Mouse (Mus musculus) kidney, postnatal 0 days (tissue): ENCODE data around the gene Sfr1. TPM values are rescaled to one million over a fixed set of nuclear protein-coding genes. Genes with fewer than 3 reads are reported as not detected.

Experiments used
- ATAC-seq: fragments of 200-750 bp; cut with Nextera tagmentation; replicated peaks from 2 replicates; pipeline ENCODE4 v1.8.0; 2017; ENCODE audit warnings: low read depth, moderate number of reproducible peaks, moderate TSS enrichment, moderate library complexity; ENCODE audit not compliant: low FRiP score
- DNase-seq: peaks from one replicate; pipeline ENCODE4 v3.0.0-alpha.2; 2016; ENCODE audit warnings: low spot score
- H3K27ac ChIP-seq: fragments of 300-500 bp; sonication (generic); 2 replicates; pipeline ENCODE4 v1.5.1; 2014; ENCODE audit warnings: mild to moderate bottlenecking
- H3K27me3 ChIP-seq: fragments of 300-500 bp; sonication (generic); 2 replicates; pipeline ENCODE4 v1.6.1; 2014; ENCODE audit warnings: low read length, mixed read lengths; ENCODE audit not compliant: insufficient read depth
- H3K36me3 ChIP-seq: fragments of 300-500 bp; sonication (generic); 2 replicates; pipeline ENCODE4 v1.6.1; 2014; ENCODE audit warnings: low read length, mixed read lengths; ENCODE audit not compliant: insufficient read depth
- H3K4me1 ChIP-seq: fragments of 300-500 bp; sonication (generic); replicated peaks from 2 replicates; pipeline ENCODE4 v1.6.1; 2014; ENCODE audit warnings: antibody characterized with exemption, low read length, mixed read lengths; ENCODE audit not compliant: insufficient read depth
- H3K4me2 ChIP-seq: fragments of 300-500 bp; sonication (generic); 2 replicates; pipeline ENCODE4 v1.6.1; 2014; ENCODE audit warnings: mild to moderate bottlenecking, low read length, moderate library complexity, mixed read lengths
- H3K4me3 ChIP-seq: fragments of 300-500 bp; sonication (generic); replicated peaks from 2 replicates; pipeline ENCODE4 v1.5.1; 2014; ENCODE audit warnings: low read depth, low read length
- H3K9ac ChIP-seq: fragments of 300-500 bp; sonication (generic); 2 replicates; pipeline ENCODE4 v1.6.1; 2014; ENCODE audit warnings: low read depth, low read length
- H3K9me3 ChIP-seq: fragments of 300-500 bp; sonication (generic); replicated peaks from 2 replicates; pipeline ENCODE4 v1.6.1; 2016; ENCODE audit warnings: low read length, inconsistent platforms, mixed read lengths
- CTCF ChIP-seq: IDR thresholded peaks from 2 replicates; pipeline ENCODE4 v1.5.1; 2016; ENCODE audit warnings: antibody characterized with exemption, low read depth, mild to moderate bottlenecking, moderate library complexity
- WGBS: fragments of 180-500 bp; shearing (Covaris S2); extraction: QIAGEN DNeasy Blood & Tissue Kit; methylation state at CpG from one replicate; pipeline ENCODE4 v1.1.7; 2014; 5-methylcytosine and 5-hydroxymethylcytosine counted together
- polyA plus RNA-seq: library from polyadenylated mRNA; unstranded; fragments of >200 nt; fragmentation: Nextera tagmentation; extraction: Ambion mirVana; gene quantifications from 2 replicates; pipeline ENCODE4 v1.2.1, GENCODE M21; 2015

The Sfr1 gene
- polyA plus RNA-seq, 1 experiment from 2014 or later, result 224 TPM

GRCm38 (mm10) chr19:47747072-47747471, 15.6 kb downstream of the Sfr1 start:
- ATAC-seq (no peak), DNase-seq (no peak)
- no peak for TF ChIP-seq CTCF
- Histone ChIP-seq H3K9ac (no peak overlapping the region), H3K27me3 (no peaks in the 10 kb centered on the region), H3K36me3 (no peaks in the 10 kb centered on the region), H3K9me3 (no peaks in the 10 kb centered on the region), H3K4me1 (no peaks in the 10 kb centered on the region), H3K4me2 (no peak overlapping the region), H3K27ac (no peak overlapping the region), H3K4me3 (no peak overlapping the region)
- WGBS, result 94% methylated on average over 2 of the region's 2 CpGs

GRCm38 (mm10) chr19:47748950-47749349, 17.5 kb downstream of the Sfr1 start:
- Histone ChIP-seq H3K36me3 (no peaks in the 10 kb centered on the region), H3K4me2 (no peak overlapping the region), H3K9me3 (no peaks in the 10 kb centered on the region), H3K9ac (no peak overlapping the region), H3K27me3 (no peaks in the 10 kb centered on the region), H3K4me1 (no peaks in the 10 kb centered on the region), H3K27ac (no peak overlapping the region), H3K4me3 (no peak overlapping the region)
- no peak for DNase-seq
- ATAC-seq, result no peak
- no peak for TF ChIP-seq CTCF
- WGBS, result 82% methylated on average over 2 of the region's 2 CpGs

DNA sequence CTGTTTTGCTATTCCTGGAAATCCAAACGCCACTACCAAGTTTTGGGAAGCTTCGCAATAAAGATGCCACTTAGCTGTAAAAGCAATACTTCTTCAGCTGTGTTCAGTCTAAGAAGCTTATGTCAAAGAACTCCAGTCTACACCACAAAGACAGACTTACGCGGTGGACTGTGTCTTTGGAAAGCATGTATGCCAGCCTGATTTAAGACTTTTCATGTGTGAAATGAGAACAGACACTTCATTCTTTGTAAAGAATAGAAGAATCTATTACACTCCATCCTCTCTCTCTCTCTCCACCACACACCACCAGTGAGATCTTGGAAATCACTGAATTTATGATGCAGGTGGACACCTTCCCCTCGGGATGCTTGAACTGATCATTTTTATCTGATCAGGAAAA, 18.9 kb downstream of the Sfr1 start:
- Histone ChIP-seq H3K9me3 (no peaks in the 10 kb centered on the region), H3K27me3 (no peaks in the 10 kb centered on the region), H3K4me2 (no peak overlapping the region), H3K4me3 (no peak overlapping the region), H3K9ac (no peak overlapping the region), H3K36me3 (no peaks in the 10 kb centered on the region), H3K27ac (no peak overlapping the region), H3K4me1 (no peaks in the 10 kb centered on the region)
- WGBS, result 41% methylated on average over 5 of the region's 5 CpGs
- no peak for TF ChIP-seq CTCF
- no peak for ATAC-seq
- DNase-seq, result peak; percentile 6

- H3K9ac ChIP-seq, result no peak overlapping the region
- 88% methylated on average over 9 of the region's 9 CpGs for WGBS
- DNase-seq, result no peak
- no peaks in the 10 kb centered on the region for H3K36me3 ChIP-seq
- no peaks in the 10 kb centered on the region for H3K9me3 ChIP-seq
- ATAC-seq, result no peak
- no peak for TF ChIP-seq CTCF
- no peak overlapping the region for H3K4me2 ChIP-seq
- no peaks in the 10 kb centered on the region for H3K27me3 ChIP-seq
- no peaks in the 10 kb centered on the region for H3K4me1 ChIP-seq
- no peak overlapping the region for H3K27ac ChIP-seq
- no peak overlapping the region for H3K4me3 ChIP-seq
These were observed 21.0 kb downstream of the Sfr1 start for GRCm38 (mm10) chr19:47752456-47752855.

- no peak overlapping the region for H3K4me3 ChIP-seq
- H3K4me2 ChIP-seq, result no peak overlapping the region
- ATAC-seq, result no peak
- no peaks in the 10 kb centered on the region for H3K4me1 ChIP-seq
- H3K27ac ChIP-seq, result no peak overlapping the region
- WGBS, result 88% methylated on average over 4 of the region's 4 CpGs
- no peak for TF ChIP-seq CTCF
- H3K27me3 ChIP-seq, result no peaks in the 10 kb centered on the region
- no peak for DNase-seq
- no peaks in the 10 kb centered on the region for H3K9me3 ChIP-seq
- H3K9ac ChIP-seq, result no peak overlapping the region
- no peaks in the 10 kb centered on the region for H3K36me3 ChIP-seq
These were observed 22.4 kb downstream of the Sfr1 start for GRCm38 (mm10) chr19:47753921-47754320.

GRCm38 (mm10) chr19:47754931-47755330, 23.4 kb downstream of the Sfr1 start:
- WGBS, result 58% methylated on average over 9 of the region's 9 CpGs
- ATAC-seq (no peak), DNase-seq (peak; percentile 52)
- H3K9me3 ChIP-seq, result no peaks in the 10 kb centered on the region
- H3K9ac ChIP-seq, result no peak overlapping the region
- no peaks in the 10 kb centered on the region for H3K4me1 ChIP-seq
- no peaks in the 10 kb centered on the region for H3K36me3 ChIP-seq
- no peak overlapping the region for H3K4me3 ChIP-seq
- no peak overlapping the region for H3K4me2 ChIP-seq
- no peak for TF ChIP-seq CTCF
- H3K27ac ChIP-seq, result no peak overlapping the region
- H3K27me3 ChIP-seq, result no peaks in the 10 kb centered on the region

DNA sequence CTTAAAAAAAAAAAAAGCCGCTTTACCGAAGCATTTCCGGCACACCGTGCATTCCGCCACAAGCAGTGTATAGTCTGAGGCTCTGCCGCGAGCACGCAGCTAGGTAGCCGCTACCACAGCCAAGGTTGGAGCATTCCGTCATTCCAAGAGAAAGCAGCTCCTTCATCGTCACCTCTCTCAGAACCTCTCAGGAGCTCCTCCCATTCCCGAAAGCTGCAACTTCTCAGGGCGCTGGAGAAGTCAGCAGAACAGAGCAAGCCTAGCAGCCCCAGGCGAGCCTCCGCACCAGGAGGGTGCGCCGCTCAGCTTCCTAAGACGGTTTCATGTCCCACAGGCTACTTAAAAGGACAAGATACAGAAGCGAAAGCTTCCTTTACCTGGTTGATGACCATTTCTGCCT, 24.1 kb downstream of the Sfr1 start:
- ATAC-seq, result no peak
- Histone ChIP-seq H3K4me3 (no peak overlapping the region), H3K27me3 (no peaks in the 10 kb centered on the region), H3K9me3 (no peaks in the 10 kb centered on the region), H3K9ac (no peak overlapping the region), H3K4me1 (no peaks in the 10 kb centered on the region), H3K27ac (no peak overlapping the region), H3K36me3 (no peaks in the 10 kb centered on the region), H3K4me2 (0 out of 2 replicates have a peak overlapping the region, but pooled peaks have one; percentile 16)
- peak; percentile 8 for DNase-seq
- no peak for TF ChIP-seq CTCF
- 75% methylated on average over 19 of the region's 19 CpGs for WGBS
